Mouse (Mus musculus) 3134 (cell line): ENCODE results near the gene Bspry.

Experiments used
- DNase-seq: peaks from one replicate; pipeline ENCODE4 v3.0.0-alpha.2; 2011; ENCODE audit warnings: low spot score; ENCODE audit not compliant: insufficient read length; ENCODE audit errors: extremely low read depth

Gene Bspry

GRCm38 (mm10) chr4:62480709-62481605, 1.1 kb downstream of the Bspry start:
- no peak for DNase-seq

- DNase-seq, result no peak
Observed at GRCm38 (mm10) chr4:62484928-62485327, 5.1 kb downstream of the Bspry start.

GRCm38 (mm10) chr4:62485450-62486161, 5.8 kb downstream of the Bspry start:
- no peak for DNase-seq

GRCm38 (mm10) chr4:62486162-62486696, 6.4 kb downstream of the Bspry start:
- DNase-seq, result no peak

- DNase-seq, result no peak
Observed at GRCm38 (mm10) chr4:62487172-62487571, 7.3 kb downstream of the Bspry start.

GRCm38 (mm10) chr4:62487914-62488313, 8.1 kb downstream of the Bspry start:
- no peak for DNase-seq

GRCm38 (mm10) chr4:62492682-62493081, 12.8 kb downstream of the Bspry start:
- DNase-seq, result no peak

GRCm38 (mm10) chr4:62494230-62494629, 14.4 kb downstream of the Bspry start:
- DNase-seq, result no peak

- DNase-seq, result no peak
Observed at GRCm38 (mm10) chr4:62495946-62496345, 16.1 kb downstream of the Bspry start.

- DNase-seq, result peak; percentile 76
Observed at GRCm38 (mm10) chr4:62496815-62497214, 17.0 kb downstream of the Bspry start.

- DNase-seq, result no peak
Observed at GRCm38 (mm10) chr4:62500799-62501198, 20.9 kb downstream of the Bspry start.

GRCm38 (mm10) chr4:62501534-62501933, 21.7 kb downstream of the Bspry start:
- DNase-seq, result no peak

- peak; percentile 97 for DNase-seq
Observed at GRCm38 (mm10) chr4:62501964-62502732, 22.3 kb downstream of the Bspry start.

GRCm38 (mm10) chr4:62502969-62503368, 23.1 kb downstream of the Bspry start:
- no peak for DNase-seq

- no peak for DNase-seq
Observed at GRCm38 (mm10) chr4:62503374-62503970, 23.6 kb downstream of the Bspry start, which contains the start of gene Hdhd3. Gene Hdhd3 (minus strand): TSS chr4:62503467.

GRCm38 (mm10) chr4:62505991-62506390, 26.1 kb downstream of the Bspry start:
- no peak for DNase-seq

GRCm38 (mm10) chr4:62506798-62507197, 26.9 kb downstream of the Bspry start:
- no peak for DNase-seq

- no peak for DNase-seq
Observed at GRCm38 (mm10) chr4:62508839-62509238, 29.0 kb downstream of the Bspry start.

- no peak for DNase-seq
Observed at GRCm38 (mm10) chr4:62509946-62510345, 30.1 kb downstream of the Bspry start.

- DNase-seq, result no peak
Observed at GRCm38 (mm10) chr4:62513998-62514506, 34.2 kb downstream of the Bspry start.
